Mouse (Mus musculus) myocyte (in vitro differentiated cells): ENCODE data around the gene Bmper.

ENCODE experiments used
- CEBPB ChIP-seq: IDR thresholded peaks from 2 replicates; pipeline ENCODE4 v1.6.1; 2011; ENCODE audit warnings: mild to moderate bottlenecking, moderate library complexity; ENCODE audit not compliant: poor library complexity, insufficient read depth, severe bottlenecking
- E2F4 ChIP-seq: IDR thresholded peaks from one replicate; pipeline ENCODE4 v1.6.1; 2011; ENCODE audit warnings: mild to moderate bottlenecking, control low read depth, moderate library complexity; ENCODE audit not compliant: insufficient read depth
- MAX ChIP-seq: IDR thresholded peaks from one replicate; pipeline ENCODE4 v1.6.1; 2011; ENCODE audit warnings: low read depth, mild to moderate bottlenecking, control low read depth
- MYOG ChIP-seq, 3 experiments: IDR thresholded peaks; one replicate each; pipeline ENCODE4 v1.6.1; 2011; ENCODE audit warnings: control low read depth in 2 of 3, low read depth in 2 of 3, mild to moderate bottlenecking in 2 of 3; ENCODE audit not compliant: insufficient read length in 2 of 3, control insufficient read depth in 1 of 3, insufficient read depth in 1 of 3
- POLR2A ChIP-seq: IDR thresholded peaks from one replicate; pipeline ENCODE4 v1.6.1; 2011; ENCODE audit warnings: low read depth, mild to moderate bottlenecking, control low read depth, moderate library complexity; ENCODE audit not compliant: insufficient read length
- POLR2AphosphoS2 ChIP-seq: IDR thresholded peaks from one replicate; pipeline ENCODE4 v1.6.1; 2011; ENCODE audit warnings: low read depth, control low read depth; ENCODE audit not compliant: insufficient read length
- TCF3 ChIP-seq: IDR thresholded peaks from one replicate; pipeline ENCODE4 v1.6.1; 2011; ENCODE audit warnings: low read depth, control low read depth; ENCODE audit not compliant: insufficient read length

DNA sequence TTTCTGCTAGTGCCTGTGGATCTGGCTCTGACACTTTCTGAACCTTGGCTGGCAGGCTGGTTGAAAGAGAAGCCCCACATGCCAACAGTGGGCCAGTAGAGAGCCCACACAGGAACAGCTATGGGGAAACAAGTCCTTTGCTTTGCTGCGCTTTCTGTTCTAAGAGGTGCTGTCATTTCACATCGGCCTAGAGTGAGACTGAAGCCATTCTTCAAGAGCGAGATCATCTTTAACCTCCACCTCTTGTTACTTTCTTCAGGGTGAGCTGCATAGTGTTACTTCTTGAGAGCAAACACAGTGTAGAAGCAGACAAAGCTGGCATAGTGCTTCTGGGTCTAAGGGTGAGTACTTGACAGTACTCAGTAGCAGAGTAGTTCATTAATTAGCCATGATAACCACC is 163.3 kb downstream of the Bmper start:
- TF ChIP-seq CEBPB (no peak), POLR2AphosphoS2 (no peak), POLR2A (no peak), E2F4 (no peak), TCF3 (no peak), MYOG (IDR thresholded peaks at IDR 0.05; ENCODE audit: control insufficient read depth in 1 of 3, insufficient read depth in 1 of 3, insufficient read length in 2 of 3, low read depth in 2 of 3) (no peak), MAX (no peak)
